Mouse (Mus musculus): Measurements from ENCODE around the gene Shoc2.

DNA sequence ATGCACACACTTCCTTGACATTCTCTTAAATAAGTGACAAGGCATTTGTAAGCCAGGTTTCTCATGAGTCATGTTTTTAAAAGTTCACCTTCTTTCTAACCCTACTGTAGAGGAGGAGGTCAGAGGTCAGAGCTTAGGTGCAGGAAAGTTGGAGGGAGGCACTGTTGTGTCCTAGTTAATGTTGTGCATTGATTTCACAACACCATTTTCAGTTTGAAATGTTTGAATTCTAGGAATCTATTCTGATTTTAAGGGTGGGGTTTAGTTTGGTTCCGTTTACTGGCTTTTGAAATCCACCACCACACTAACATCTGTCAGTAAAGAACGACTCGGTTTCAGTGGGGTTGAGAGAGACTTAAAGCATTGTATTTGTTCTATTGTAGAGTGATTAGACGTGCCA, 66.9 kb downstream of the Shoc2 start:
- TF ChIP-seq CTCF (IDR thresholded peaks at IDR 0.05; ENCODE audit: borderline replicate concordance, control insufficient read depth, extremely low read depth, insufficient read depth, low read length, poor library complexity) (no peak), POLR2A (IDR thresholded peaks at IDR 0.05; ENCODE audit: control insufficient read depth, extremely low read depth, insufficient read depth, low read length, poor library complexity) (no peak)

All from thymus, adult 2 months (tissue).